Mouse (Mus musculus) liver, embryonic 14 days (tissue): ENCODE data around the gene Fam126b. TPM values are rescaled to one million over a fixed set of nuclear protein-coding genes. Genes with fewer than 3 reads are reported as not detected.

Experiments used
- polyA plus RNA-seq: library from polyadenylated mRNA; depleted of rRNA; stranded (reverse); fragments of >200 nt; gene quantifications from 2 replicates; pipeline ENCODE4 v1.2.3, GENCODE M21; 2012; rRNA removed

Fam126b gene
- polyA plus RNA-seq = 1.2 and 1.3 TPM in 2 replicates

DNA sequence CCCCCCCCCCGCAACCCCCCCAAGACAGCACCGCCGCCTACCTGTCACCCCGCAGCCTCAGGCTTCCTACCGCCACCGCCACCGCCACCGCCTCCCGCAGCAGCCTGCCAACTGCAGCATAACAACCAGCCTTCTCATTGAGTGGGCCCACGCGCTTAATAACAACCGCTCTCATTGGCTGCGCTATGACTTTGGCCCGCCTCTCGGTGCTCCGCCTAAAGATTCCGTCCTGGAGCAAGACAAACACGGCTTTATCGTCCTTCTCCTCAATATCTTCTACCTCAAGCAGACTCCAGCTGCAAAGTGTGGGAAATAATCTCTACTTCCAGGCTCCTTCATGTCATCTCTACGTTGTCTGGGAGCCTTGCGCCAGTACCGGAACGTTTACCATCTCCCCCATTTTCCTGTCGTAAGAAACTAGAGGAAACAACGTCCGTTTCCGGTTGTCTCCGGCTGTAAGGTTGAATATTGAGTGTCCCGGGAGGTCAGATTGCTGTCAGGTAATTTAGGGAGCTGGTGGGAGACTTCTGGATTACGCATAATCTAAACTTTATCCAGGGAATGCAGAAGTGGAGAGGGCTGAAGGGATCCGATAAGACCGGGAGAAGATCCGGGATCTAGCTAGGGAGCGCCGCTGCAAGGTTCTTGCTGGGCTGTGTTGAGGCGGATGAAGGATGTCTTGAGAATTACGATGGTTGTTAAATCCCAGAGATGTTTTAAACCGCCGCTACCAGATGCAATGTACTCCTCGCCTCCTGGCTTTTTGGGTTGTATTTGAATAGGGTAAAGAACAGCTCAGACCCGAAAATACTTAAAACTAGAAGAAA is at the start of gene Fam126b, which contains the start of gene Ndufb3:
Gene Fam126b, minus strand, starts transcription at position 153 of the 827 bp plus-strand sequence.
Gene Ndufb3, plus strand, starts transcription at position 214 of the 827 bp plus-strand sequence.

DNA sequence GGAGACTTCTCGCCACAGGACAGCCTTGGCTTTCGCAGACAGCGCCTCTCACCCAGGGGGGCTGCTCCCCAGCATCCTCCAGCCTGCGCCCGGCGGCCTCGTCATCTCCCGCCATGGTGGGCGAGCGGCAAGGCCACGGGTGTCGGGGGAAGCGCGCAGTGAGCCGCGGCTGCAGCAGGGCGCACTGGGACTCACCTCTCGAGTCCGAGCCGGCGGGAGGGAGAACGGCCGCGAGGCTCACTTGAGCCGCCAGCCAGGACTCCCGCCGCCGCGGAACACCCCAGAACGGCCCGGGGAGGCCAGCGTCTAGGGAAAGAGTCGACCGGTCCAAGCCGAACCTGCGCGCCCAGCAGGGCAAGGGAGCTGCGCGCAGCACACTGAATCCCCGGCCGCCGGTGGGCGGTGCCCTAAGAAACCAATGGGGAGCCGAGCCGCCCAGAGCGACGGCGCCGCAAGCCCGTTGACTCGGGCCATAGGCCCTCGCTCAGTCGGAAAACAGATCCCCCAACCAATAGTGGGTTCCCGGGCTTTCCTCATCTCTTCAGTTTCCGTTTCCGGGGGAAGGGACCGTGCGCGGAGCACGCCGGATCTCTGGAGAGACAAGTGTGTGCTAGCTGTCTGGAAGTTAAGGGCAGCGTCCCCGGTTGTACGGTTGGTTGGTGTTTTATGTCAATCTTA is 81.4 kb downstream of the Fam126b start, which contains the start of gene Orc2:
Gene Orc2, minus strand, starts transcription at position 533 of the 678 bp plus-strand sequence.

Other genes starting within 250 kb of the Fam126b start
- gene Bzw1, start 193.4 kb downstream of the Fam126b start, polyA plus RNA-seq = 39.7 and 50.3 TPM in 2 replicates
- gene Clk1, start 162.3 kb downstream of the Fam126b start, polyA plus RNA-seq = 98.2 and 115 TPM in 2 replicates
- gene Nif3l1, start 141.2 kb downstream of the Fam126b start, polyA plus RNA-seq = 9.8 and 11.2 TPM in 2 replicates
- 21.4 and 22.5 TPM in 2 replicates for gene Ppil3, start 140.8 kb downstream of the Fam126b start, polyA plus RNA-seq
- gene Orc2, start 81.2 kb downstream of the Fam126b start, polyA plus RNA-seq = 23.6 and 25.6 TPM in 2 replicates
- gene Ndufb3, start 61 bp upstream of the Fam126b start, polyA plus RNA-seq = 100 and 101 TPM in 2 replicates
- 0.03 TPM in 1 of 2 replicates, not detected in the other for gene Als2cr12, start 109.7 kb upstream of the Fam126b start, polyA plus RNA-seq
- 9.4 and 9.6 TPM in 2 replicates for gene Cflar, start 125.2 kb upstream of the Fam126b start, polyA plus RNA-seq
- gene Casp8, start 209.1 kb upstream of the Fam126b start, polyA plus RNA-seq = 6.5 and 7.5 TPM in 2 replicates